21 mouse cellular contexts compared by ENCODE assay signal in genomic region chr1:170245016-170245415, GRCm38 (mm10).
"Had no signal": no experiment of that assay in that cellular context is flagged by ENCODE, and none has a peak within 500 bp of the region (broad histone marks: within the 10 kb centered on the region; RNA-seq: fewer than 3 reads in every experiment).

No protein-coding gene starts in this region.

- ATAC-seq: forebrain, embryonic 13.5 days; forebrain, embryonic 14.5 days; forebrain, embryonic 15.5 days; forebrain, embryonic 16.5 days; forebrain, postnatal 0 days had no signal

- DNase-seq: cerebellum, adult 2 months; cerebellum, adult 8-10 months; cerebellum, adult 9-10 months; cerebellum, adult 9-11 months; cerebellum, postnatal 10 days; cerebellum, postnatal 14 days; cerebellum, postnatal 25 days; cerebellum, postnatal 36 days; embryo, embryonic 11 days; forebrain, postnatal 0 days; gastrocnemius, adult 2 months; gastrocnemius, postnatal 10 days; gastrocnemius, postnatal 14 days; gastrocnemius, postnatal 25 days; gastrocnemius, postnatal 36 days; heart, adult 18-20 months; heart, adult 2 months had no signal
